Mouse (Mus musculus) embryonic facial prominence, embryonic 13.5 days (tissue): ENCODE data around the gene Paqr7. TPM values are rescaled to one million over a fixed set of nuclear protein-coding genes. Genes with fewer than 3 reads are reported as not detected.

Experiments
- ATAC-seq: fragments of 200-750 bp; cut with Nextera tagmentation; 2 replicates; pipeline ENCODE4 v1.8.0; 2017; ENCODE audit warnings: low read depth; ENCODE audit not compliant: insufficient number of reproducible peaks, insufficient read depth, low FRiP score, low TSS enrichment
- H3K27ac ChIP-seq: fragments of 300-500 bp; sonication (generic); 2 replicates; pipeline ENCODE4 v1.5.1; 2015; ENCODE audit warnings: moderate library complexity, mild to moderate bottlenecking, inconsistent platforms
- H3K27me3 ChIP-seq: fragments of 300-500 bp; sonication (generic); 2 replicates; pipeline ENCODE4 v1.6.1; 2015; ENCODE audit warnings: mild to moderate bottlenecking, inconsistent platforms
- H3K36me3 ChIP-seq: fragments of 300-500 bp; sonication (generic); 2 replicates; pipeline ENCODE4 v1.6.1; 2015; ENCODE audit warnings: mild to moderate bottlenecking, inconsistent platforms
- H3K4me1 ChIP-seq: fragments of 300-500 bp; sonication (generic); 2 replicates; pipeline ENCODE4 v1.6.1; 2015; ENCODE audit warnings: inconsistent platforms
- H3K4me2 ChIP-seq: fragments of 300-500 bp; sonication (generic); 2 replicates; pipeline ENCODE4 v1.6.1; 2015; ENCODE audit warnings: moderate library complexity, mild to moderate bottlenecking, inconsistent platforms
- H3K4me3 ChIP-seq: fragments of 300-500 bp; sonication (generic); 2 replicates; pipeline ENCODE4 v1.5.1; 2015; ENCODE audit warnings: mild to moderate bottlenecking, inconsistent platforms
- H3K9ac ChIP-seq: fragments of 300-500 bp; sonication (generic); 2 replicates; pipeline ENCODE4 v1.6.1; 2015; ENCODE audit warnings: mild to moderate bottlenecking, inconsistent platforms
- H3K9me3 ChIP-seq: fragments of 300-500 bp; sonication (generic); 2 replicates; pipeline ENCODE4 v1.6.1; 2016; ENCODE audit warnings: inconsistent platforms
- WGBS: fragments of 180-500 bp; shearing (Covaris S2); methylation state at CpG from one replicate; pipeline ENCODE4 v1.1.7; 2015; ENCODE audit warnings: mixed read lengths; 5-methylcytosine and 5-hydroxymethylcytosine counted together
- polyA plus RNA-seq: library from polyadenylated mRNA; unstranded; fragments of >200 nt; fragmentation: Nextera tagmentation; extraction: Ambion mirVana; gene quantifications from 2 replicates; pipeline ENCODE4 v1.2.1, GENCODE M21; 2015

Gene Paqr7
- polyA plus RNA-seq = 3.8 and 4.0 TPM in 2 replicates

- Histone ChIP-seq H3K27ac (0 out of 2 replicates have a peak within 1 kb of the TSS, but pooled peaks have one; percentile 44), H3K27me3 (no peaks in the 10 kb centered on the region), H3K9me3 (no peaks in the 10 kb centered on the region), H3K4me2 (peak within 1 kb of the TSS; percentile 97), H3K4me3 (peak within 1 kb of the TSS; percentile 61), H3K9ac (peak within 1 kb of the TSS; percentile 75), H3K36me3 (no peaks in the 10 kb centered on the region), H3K4me1 (peaks cover 31% of the 10 kb centered on the region)
- WGBS = 3% methylated on average over 35 of the region's 35 CpGs
- peak; percentile 72; the same call in 1 of the 2 replicates for ATAC-seq
Observed at GRCm38 (mm10) chr4:134496595-134497210, at the start of gene Paqr7. Gene Paqr7, plus strand, starts transcription at chr4:134496697.

- Histone ChIP-seq H3K9me3 (no peaks in the 10 kb centered on the region), H3K27me3 (peaks cover 32% of the 10 kb centered on the region), H3K4me3 (no peak overlapping the region), H3K27ac (no peak overlapping the region), H3K4me1 (peaks cover 15% of the 10 kb centered on the region), H3K9ac (no peak overlapping the region), H3K36me3 (no peaks in the 10 kb centered on the region), H3K4me2 (no peak overlapping the region)
- no peak for ATAC-seq
- WGBS = 53% methylated on average over 23 of the region's 23 CpGs
Observed at GRCm38 (mm10) chr4:134447966-134448365, 48.5 kb upstream of the Paqr7 start.

DNA sequence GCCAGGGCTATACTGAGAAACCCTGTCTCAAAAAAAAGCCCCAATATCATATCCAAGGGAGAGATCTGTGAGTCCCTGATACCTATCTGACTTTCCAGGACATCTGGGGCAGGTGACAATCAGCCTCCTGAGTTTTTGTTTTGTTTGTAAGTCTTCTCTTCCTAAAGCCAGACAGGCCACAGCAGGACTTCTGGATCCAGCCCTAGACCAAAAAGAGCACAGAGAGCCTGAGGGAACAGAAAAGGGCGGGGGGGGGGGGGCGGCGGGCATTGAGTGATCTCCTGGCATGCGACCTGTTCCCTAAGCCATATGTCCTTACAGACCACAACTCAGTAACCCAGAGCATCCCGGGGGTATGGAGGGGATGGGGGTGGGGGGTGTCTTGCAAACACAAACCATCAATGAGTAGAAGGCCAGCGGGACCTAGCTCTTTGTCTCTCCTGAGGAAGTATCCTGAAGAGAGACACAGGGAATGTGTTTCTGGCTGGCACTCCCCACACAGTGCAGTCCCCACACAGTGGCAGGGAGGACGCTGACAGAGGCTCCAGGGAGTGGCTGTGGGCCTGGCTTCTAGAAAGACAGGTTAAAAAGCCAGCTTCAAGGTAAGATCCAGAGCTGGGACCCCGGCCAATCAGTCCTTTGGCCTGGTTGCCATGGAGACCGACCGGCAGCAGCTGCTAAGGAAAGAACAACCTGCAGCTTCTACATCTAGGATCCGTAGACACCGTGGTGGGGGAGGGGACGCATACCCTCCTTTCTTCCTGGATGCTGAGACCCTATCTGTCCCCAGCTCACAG lies 46.7 kb upstream of the Paqr7 start:
- Histone ChIP-seq H3K9ac (no peak overlapping the region), H3K36me3 (no peaks in the 10 kb centered on the region), H3K27ac (no peak overlapping the region), H3K27me3 (peaks cover 50% of the 10 kb centered on the region), H3K9me3 (no peaks in the 10 kb centered on the region), H3K4me3 (no peak overlapping the region), H3K4me2 (no peak overlapping the region), H3K4me1 (peaks cover 15% of the 10 kb centered on the region)
- no peak for ATAC-seq
- WGBS = 15% methylated on average over 13 of the region's 13 CpGs

GRCm38 (mm10) chr4:134450392-134451195 lies 45.9 kb upstream of the Paqr7 start:
- WGBS = 17% methylated on average over 20 of the region's 20 CpGs
- Histone ChIP-seq H3K4me3 (no peak overlapping the region), H3K4me1 (peaks cover 15% of the 10 kb centered on the region), H3K4me2 (peak overlapping the region; percentile 9; the same call in 1 of the 2 replicates), H3K36me3 (no peaks in the 10 kb centered on the region), H3K27ac (no peak overlapping the region), H3K27me3 (peaks cover 57% of the 10 kb centered on the region), H3K9ac (no peak overlapping the region), H3K9me3 (no peaks in the 10 kb centered on the region)
- ATAC-seq = no peak

GRCm38 (mm10) chr4:134451484-134451883 lies 45.0 kb upstream of the Paqr7 start:
- WGBS = 70% methylated on average over 9 of the region's 9 CpGs
- Histone ChIP-seq H3K27me3 (peaks cover 60% of the 10 kb centered on the region), H3K4me2 (no peak overlapping the region), H3K9me3 (no peaks in the 10 kb centered on the region), H3K4me1 (peaks cover 15% of the 10 kb centered on the region), H3K4me3 (no peak overlapping the region), H3K36me3 (no peaks in the 10 kb centered on the region), H3K27ac (no peak overlapping the region), H3K9ac (no peak overlapping the region)
- no peak for ATAC-seq

GRCm38 (mm10) chr4:134453619-134454400 lies 42.7 kb upstream of the Paqr7 start:
- H3K9me3 ChIP-seq = no peaks in the 10 kb centered on the region
- peaks cover 60% of the 10 kb centered on the region for H3K27me3 ChIP-seq
- H3K4me1 ChIP-seq = peaks cover 15% of the 10 kb centered on the region
- no peak overlapping the region for H3K4me2 ChIP-seq
- 25% methylated on average over 34 of the region's 34 CpGs for WGBS
- no peak overlapping the region for H3K27ac ChIP-seq
- no peaks in the 10 kb centered on the region for H3K36me3 ChIP-seq
- H3K9ac ChIP-seq = no peak overlapping the region
- H3K4me3 ChIP-seq = no peak overlapping the region
- ATAC-seq = 0 out of 2 replicates have a peak, but pooled peaks have one; percentile 28

- H3K27me3 ChIP-seq = peaks cover 54% of the 10 kb centered on the region
Observed at GRCm38 (mm10) chr4:134455310-134455709, 41.2 kb upstream of the Paqr7 start.

DNA sequence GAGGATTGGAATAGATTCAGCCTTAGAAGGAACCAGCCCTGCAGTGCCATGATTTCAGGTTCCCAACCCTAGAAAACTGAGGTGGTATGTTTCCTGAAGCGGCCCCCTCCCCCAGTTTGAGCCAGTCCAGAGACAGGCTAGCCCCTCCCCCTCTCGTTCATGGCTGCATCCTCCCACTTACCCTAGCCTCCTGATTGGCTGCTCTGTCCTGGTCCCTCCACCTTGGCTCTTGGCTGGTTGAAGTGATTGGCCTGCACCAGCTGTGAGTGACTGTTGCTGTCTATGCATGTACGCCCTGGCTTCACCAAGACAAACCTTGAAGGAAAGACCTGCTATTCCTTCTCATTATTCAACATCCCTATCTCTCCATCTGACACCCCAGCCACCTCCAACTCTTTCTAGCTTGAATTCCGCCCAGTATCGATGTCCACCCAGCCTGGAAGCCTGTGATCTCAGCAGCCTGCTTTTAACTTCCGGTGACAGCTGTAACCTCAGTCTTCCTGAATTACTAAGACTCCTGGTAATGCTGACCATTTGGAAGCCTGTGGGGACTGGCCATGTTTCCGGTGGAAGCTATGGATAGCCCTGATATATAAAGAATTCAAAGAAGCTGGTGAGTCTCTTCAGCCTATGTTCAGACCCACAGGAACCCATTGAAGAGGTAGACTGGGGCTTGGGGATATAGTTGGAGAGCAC lies 39.2 kb upstream of the Paqr7 start:
- Histone ChIP-seq H3K36me3 (no peaks in the 10 kb centered on the region), H3K4me2 (no peak overlapping the region), H3K9me3 (no peaks in the 10 kb centered on the region), H3K4me1 (no peaks in the 10 kb centered on the region), H3K27me3 (peaks cover 34% of the 10 kb centered on the region), H3K27ac (no peak overlapping the region), H3K9ac (no peak overlapping the region), H3K4me3 (no peak overlapping the region)
- ATAC-seq = no peak
- 62% methylated on average over 7 of the region's 7 CpGs for WGBS

More at GRCm38 (mm10) chr4:134455310-134455709, 41.2 kb upstream of the Paqr7 start:
- Histone ChIP-seq H3K4me2 (no peak overlapping the region), H3K36me3 (no peaks in the 10 kb centered on the region), H3K9me3 (no peaks in the 10 kb centered on the region), H3K4me3 (no peak overlapping the region), H3K27ac (no peak overlapping the region), H3K4me1 (peaks cover 8% of the 10 kb centered on the region), H3K9ac (no peak overlapping the region)
- no peak for ATAC-seq
- 37% methylated on average over 6 of the region's 6 CpGs for WGBS

- Histone ChIP-seq H3K36me3 (no peaks in the 10 kb centered on the region), H3K4me3 (no peak overlapping the region), H3K4me1 (no peaks in the 10 kb centered on the region), H3K27ac (no peak overlapping the region), H3K9me3 (no peaks in the 10 kb centered on the region), H3K4me2 (no peak overlapping the region), H3K27me3 (peaks cover 20% of the 10 kb centered on the region), H3K9ac (no peak overlapping the region)
- ATAC-seq = no peak
- WGBS = 78% methylated on average over 5 of the region's 5 CpGs
Observed at GRCm38 (mm10) chr4:134458856-134459255, 37.6 kb upstream of the Paqr7 start.

GRCm38 (mm10) chr4:134460277-134460676 lies 36.2 kb upstream of the Paqr7 start:
- Histone ChIP-seq H3K36me3 (no peaks in the 10 kb centered on the region), H3K4me1 (no peaks in the 10 kb centered on the region), H3K4me2 (no peak overlapping the region), H3K27me3 (peaks cover 6% of the 10 kb centered on the region), H3K4me3 (no peak overlapping the region), H3K27ac (no peak overlapping the region), H3K9ac (no peak overlapping the region), H3K9me3 (no peaks in the 10 kb centered on the region)
- ATAC-seq = no peak
- 82% methylated on average over 10 of the region's 10 CpGs for WGBS
